Mouse (Mus musculus): ENCODE data around the gene Jak1.

Gene Jak1

GRCm38 (mm10) chr4:101146891-101147655, 118.0 kb downstream of the Jak1 start:
- no peak for DNase-seq (ENCODE audit: low spot score in 2 of 2)

GRCm38 (mm10) chr4:101146047-101146745, 118.9 kb downstream of the Jak1 start:
- DNase-seq (ENCODE audit: low spot score in 2 of 2) = peak in 1 of 2 experiments; percentile 52

- DNase-seq (ENCODE audit: low spot score in 2 of 2) = no peak
Observed at GRCm38 (mm10) chr4:101144790-101145189, 120.3 kb downstream of the Jak1 start.

- no peak for DNase-seq (ENCODE audit: low spot score in 2 of 2)
Observed at GRCm38 (mm10) chr4:101144361-101144760, 120.7 kb downstream of the Jak1 start.

- no peak for DNase-seq (ENCODE audit: low spot score in 2 of 2)
Observed at GRCm38 (mm10) chr4:101143901-101144300, 121.2 kb downstream of the Jak1 start.

GRCm38 (mm10) chr4:101141768-101142167, 123.3 kb downstream of the Jak1 start:
- DNase-seq (ENCODE audit: low spot score in 2 of 2) = no peak

GRCm38 (mm10) chr4:101137975-101138374, 127.1 kb downstream of the Jak1 start:
- no peak for DNase-seq (ENCODE audit: low spot score in 2 of 2)

GRCm38 (mm10) chr4:101135909-101136308, 129.2 kb downstream of the Jak1 start:
- DNase-seq (ENCODE audit: low spot score in 2 of 2) = no peak

- DNase-seq (ENCODE audit: low spot score in 2 of 2) = no peak
Observed at GRCm38 (mm10) chr4:101135013-101135412, 130.1 kb downstream of the Jak1 start.

- DNase-seq (ENCODE audit: low spot score in 2 of 2) = no peak
Observed at GRCm38 (mm10) chr4:101121002-101121401, 144.1 kb downstream of the Jak1 start.

GRCm38 (mm10) chr4:101107122-101107521, 158.0 kb downstream of the Jak1 start:
- no peak for DNase-seq (ENCODE audit: low spot score in 2 of 2)

Measured in spleen, postnatal 14 days (tissue).